Mouse (Mus musculus) right cerebral cortex, adult 18-20 months (tissue): ENCODE measurements around the gene 2300003K06Rik.
"Not testable (repeated sequence)": the region's sequence is repeated elsewhere in the genome, so short reads cannot be mapped to it uniquely, and the experiment has no call there.

Experiments
- DNase-seq: peaks from one replicate; pipeline ENCODE4 v3.0.0; 2022; ENCODE audit warnings: mixed read lengths

2300003K06Rik gene

DNA sequence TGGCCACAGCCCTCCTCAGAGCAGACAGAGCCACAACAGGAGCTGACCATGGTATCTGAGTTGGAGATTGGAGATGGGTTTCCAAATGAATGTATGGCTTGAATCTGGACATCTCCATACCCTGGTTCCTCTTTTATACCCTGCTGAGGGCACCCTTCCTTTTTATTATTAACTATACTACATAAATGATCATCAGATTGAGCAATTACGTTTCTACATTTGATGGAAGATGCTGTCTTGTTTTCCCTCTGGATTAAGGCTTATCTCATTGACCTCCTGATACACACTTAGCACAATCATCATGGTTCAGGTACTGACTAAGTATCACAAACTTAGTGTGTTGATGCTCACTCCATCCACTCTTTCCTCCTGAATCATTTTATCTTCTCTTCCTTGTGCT lies at the start of gene 2300003K06Rik:
Gene 2300003K06Rik, minus strand, starts transcription at position 101 of the 400 bp plus-strand sequence.
- DNase-seq, result no peak

DNA sequence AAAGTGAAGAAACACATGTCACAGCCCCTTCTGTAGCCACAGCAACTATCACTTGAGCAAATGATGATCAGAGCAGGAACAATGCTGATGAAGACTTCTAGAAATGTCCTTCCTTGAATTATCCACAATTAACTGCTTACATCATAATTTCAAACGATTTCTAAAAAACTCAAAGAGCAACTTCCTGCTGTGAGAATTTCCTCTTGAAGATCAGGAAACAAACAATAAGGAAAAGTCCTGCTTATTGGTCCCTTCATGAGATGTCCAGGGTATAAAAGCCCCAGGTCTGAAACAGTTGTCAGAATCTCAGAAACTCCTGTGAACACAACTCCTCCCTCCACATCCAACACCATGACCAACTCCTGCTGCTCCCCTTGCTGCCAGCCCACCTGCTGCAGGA lies 41.0 kb upstream of the 2300003K06Rik start, which contains the start of gene Gm11567:
Gene Gm11567, plus strand, starts transcription at position 301 of the 400 bp plus-strand sequence.
- DNase-seq, result not testable (repeated sequence)

DNA sequence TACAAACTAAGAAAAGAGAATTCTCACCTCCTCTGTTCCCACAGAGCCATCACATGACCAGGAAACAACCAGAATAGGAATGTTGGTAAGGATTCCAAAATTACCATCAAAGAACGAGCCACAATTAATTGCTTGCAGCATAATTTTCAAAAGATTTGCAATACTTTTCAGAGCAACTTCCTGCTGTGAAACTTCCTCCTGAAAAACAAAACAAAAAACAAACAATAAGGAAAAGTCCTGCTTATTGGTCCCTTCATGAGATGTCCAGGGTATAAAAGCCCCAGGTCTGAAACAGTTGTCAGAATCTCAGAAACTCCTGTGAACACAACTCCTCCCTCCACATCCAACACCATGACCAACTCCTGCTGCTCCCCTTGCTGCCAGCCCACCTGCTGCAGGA lies 35.2 kb upstream of the 2300003K06Rik start, which contains the start of gene Krtap9-1:
Gene Krtap9-1, plus strand, starts transcription at position 301 of the 400 bp plus-strand sequence.
- DNase-seq, result not testable (repeated sequence)

DNA sequence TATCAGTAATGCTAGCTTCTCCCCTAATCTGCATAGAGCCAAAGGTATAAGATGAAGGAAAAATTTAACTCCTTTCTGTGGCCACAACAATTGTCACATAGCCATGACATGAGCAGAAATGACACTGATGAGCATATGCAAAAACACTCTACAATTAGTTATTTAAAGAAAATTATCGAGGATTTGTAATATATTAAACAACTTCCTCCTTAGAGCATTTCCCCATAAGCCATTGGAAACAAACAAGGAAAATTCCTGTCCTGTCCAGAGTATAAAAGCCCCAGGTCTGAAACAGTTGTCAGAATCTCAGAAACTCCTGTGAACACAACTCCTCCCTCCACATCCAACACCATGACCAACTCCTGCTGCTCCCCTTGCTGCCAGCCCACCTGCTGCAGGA lies 26.3 kb upstream of the 2300003K06Rik start, which contains the start of gene Gm11559:
Gene Gm11559, plus strand, starts transcription at position 301 of the 400 bp plus-strand sequence.
- not testable (repeated sequence) for DNase-seq

DNA sequence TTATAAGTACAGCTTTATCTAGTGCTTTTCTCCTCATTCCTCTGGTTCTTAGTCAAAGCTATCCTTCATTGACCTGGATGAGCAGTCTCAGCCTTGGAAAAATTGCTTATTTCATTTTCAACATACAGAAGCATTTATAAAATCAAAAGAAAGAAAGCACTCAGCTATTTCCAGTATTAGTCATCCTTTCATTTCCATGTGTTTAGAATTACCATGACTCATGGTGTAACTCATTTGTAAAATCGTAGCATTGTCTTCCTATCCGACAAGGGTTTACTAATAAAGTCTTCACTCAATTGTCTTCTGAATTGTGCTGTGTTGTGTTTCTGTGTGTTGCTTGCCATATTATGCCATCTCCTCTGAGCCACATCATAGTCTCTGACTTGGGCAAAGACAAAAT lies 20.9 kb upstream of the 2300003K06Rik start:
- no peak for DNase-seq

DNA sequence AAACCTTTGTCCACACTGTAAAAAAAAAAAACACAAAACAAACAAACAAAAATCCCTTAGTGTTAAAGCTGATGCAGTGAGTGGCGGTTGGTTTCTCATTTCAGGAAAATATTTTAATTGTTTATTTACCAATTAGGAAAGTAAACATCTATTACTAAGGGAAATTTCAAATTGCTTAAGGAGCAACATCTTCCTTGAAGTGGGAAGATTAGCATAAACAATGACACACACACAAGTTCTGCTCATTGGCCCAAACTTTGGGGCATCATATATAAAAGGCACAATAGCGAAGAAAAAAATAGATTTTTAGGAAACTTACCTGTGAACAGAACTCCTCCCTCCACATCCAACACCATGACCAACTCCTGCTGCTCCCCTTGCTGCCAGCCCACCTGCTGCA lies 19.8 kb upstream of the 2300003K06Rik start, which contains the start of gene Gm11568:
Gene Gm11568, plus strand, starts transcription at position 301 of the 400 bp plus-strand sequence.
- no peak for DNase-seq

DNA sequence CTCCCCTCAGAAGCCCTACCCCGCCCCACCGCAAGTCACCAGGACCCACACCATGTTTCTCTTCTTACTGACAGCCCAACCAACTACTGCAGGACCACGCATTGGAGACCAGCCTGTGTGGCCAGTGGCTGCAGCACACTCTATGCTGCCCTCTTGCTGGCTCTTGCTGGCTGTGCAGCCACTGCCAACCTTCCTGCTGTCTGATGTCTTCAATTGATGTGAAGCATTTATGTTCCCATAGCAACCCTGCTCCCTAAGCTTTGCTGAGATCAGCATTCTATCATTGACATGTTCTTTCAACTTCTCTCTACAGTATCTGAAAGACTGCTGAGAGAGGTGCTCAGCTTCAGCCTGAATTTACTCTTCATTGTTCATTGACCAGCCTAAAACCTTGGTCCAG lies 16.3 kb upstream of the 2300003K06Rik start:
- no peak for DNase-seq

DNA sequence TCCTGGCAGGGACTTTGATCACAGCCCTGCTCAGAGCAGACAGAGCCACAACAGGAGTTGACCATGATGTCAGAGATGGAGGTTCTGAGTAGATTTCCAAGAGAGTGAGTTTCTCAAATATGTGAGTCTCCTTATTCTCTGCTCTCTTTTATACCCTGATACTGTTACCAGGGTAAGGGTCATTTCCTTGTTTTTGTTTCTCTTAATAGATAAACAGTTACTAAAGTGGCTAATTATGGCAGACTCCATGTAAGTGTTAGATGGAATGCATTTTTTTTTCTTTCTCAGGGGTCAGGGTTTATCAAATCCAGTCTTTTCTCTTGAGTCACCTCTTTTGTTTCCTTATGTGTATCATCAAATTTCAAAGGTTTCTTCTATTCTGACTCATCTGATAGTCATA lies 13.6 kb upstream of the 2300003K06Rik start, which contains the start of gene Krtap4-16:
Gene Krtap4-16, minus strand, starts transcription at position 101 of the 400 bp plus-strand sequence.
- DNase-seq, result no peak

DNA sequence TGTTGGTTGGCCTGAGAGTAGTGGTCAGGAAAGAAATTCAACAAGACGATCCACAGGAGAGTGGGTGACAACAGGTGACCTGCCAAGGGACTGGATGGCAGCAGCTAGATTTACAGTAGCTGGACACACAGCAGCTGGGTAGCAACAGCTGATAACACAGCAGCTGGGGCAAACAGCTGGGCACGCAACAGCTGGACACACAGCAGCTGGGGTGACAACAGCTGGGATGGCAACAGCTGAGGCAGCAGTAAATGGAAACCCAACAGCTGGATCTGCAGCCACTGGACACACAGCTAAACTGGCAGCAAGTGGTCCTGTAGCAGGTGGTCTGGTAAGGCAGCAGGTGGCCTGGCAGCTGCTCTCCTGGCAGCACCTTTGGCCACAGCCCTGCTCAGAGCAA lies 8.9 kb upstream of the 2300003K06Rik start:
- no peak for DNase-seq

DNA sequence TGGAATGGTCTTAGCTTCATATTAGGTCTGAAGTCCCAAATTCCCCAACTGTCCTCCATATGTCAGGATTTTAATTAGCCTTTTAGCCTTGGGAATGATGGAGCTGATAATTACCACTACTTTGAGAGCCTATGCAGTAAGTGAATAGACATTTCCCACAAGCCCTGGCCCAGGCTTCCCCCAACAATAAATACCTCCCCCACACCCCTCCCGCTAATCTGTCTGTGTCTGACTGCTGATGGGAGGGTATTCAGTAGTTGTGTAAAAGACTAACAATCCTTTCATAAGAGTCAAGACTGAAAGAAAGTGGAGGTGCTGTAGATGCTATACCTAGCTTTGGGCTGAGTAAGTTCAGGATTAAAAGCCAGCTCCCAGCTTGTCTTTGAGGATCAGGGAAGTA lies 4.3 kb upstream of the 2300003K06Rik start:
- DNase-seq, result no peak

DNA sequence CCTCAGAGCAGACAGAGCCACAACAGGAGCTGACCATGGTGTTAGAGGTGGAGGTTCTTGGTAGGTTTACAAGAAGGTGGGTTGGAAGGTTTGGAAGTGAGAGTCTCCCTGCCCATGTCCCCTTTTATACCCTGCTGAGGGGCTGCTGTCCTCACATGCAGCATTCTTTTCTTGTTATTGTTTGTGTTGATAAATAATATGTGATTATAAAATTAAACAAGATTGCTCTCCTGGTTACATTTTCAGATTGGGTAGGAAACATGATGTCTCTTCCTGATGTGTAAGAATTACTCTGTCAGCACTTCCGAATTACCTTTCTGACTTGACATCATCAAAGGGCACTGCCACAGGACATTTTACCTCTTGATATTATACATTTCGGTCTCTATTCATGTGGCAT lies 22.3 kb downstream of the 2300003K06Rik start, which contains the start of gene Gm11564:
Gene Gm11564, minus strand, starts transcription at position 101 of the 400 bp plus-strand sequence.
- not testable (repeated sequence) for DNase-seq

DNA sequence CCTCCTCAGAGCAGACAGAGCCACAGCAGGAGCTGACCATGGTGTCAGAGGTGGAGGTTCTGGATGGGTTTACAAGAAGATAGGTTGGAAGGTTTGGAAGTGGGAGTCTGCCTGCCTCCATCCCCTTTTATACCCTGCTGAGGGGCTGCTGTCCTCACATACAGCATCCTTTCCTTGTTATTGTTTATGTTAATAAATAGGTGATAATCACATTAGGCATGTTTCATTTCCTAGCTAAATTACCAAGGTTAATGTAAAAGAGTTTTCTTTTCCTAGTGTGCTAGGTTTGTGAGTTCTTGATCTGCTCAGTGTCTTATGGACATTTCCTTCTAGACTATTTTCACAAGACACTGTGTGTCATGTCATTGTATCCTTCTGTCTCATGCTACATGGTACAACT lies 28.1 kb downstream of the 2300003K06Rik start, which contains the start of gene Krtap4-13:
Gene Krtap4-13, minus strand, starts transcription at position 101 of the 400 bp plus-strand sequence.
- not testable (repeated sequence) for DNase-seq

DNA sequence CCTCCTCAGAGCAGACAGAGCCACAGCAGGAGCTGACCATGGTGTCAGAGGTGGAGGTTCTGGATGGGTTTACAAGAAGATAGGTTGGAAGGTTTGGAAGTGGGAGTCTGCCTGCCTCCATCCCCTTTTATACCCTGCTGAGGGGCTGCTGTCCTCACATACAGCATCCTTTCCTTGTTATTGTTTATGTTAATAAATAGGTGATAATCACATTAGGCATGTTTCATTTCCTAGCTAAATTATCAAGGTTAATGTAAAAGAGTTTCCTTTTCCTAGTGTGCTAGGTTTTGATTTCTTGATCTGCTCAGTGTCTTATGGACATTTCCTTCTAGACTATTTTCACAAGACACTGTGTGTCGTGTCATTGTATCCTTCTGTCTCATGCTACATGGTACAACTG lies 33.5 kb downstream of the 2300003K06Rik start, which contains the start of gene Gm11554:
Gene Gm11554, minus strand, starts transcription at position 101 of the 400 bp plus-strand sequence.
- not testable (repeated sequence) for DNase-seq

DNA sequence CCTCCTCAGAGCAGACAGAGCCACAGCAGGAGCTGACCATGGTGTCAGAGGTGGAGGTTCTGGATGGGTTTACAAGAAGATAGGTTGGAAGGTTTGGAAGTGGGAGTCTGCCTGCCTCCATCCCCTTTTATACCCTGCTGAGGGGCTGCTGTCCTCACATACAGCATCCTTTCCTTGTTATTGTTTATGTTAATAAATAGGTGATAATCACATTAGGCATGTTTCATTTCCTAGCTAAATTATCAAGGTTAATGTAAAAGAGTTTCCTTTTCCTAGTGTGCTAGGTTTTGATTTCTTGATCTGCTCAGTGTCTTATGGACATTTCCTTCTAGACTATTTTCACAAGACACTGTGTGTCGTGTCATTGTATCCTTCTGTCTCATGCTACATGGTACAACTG lies 39.0 kb downstream of the 2300003K06Rik start, which contains the start of gene Gm11569:
Gene Gm11569, minus strand, starts transcription at position 101 of the 400 bp plus-strand sequence.
- DNase-seq, result not testable (repeated sequence)

DNA sequence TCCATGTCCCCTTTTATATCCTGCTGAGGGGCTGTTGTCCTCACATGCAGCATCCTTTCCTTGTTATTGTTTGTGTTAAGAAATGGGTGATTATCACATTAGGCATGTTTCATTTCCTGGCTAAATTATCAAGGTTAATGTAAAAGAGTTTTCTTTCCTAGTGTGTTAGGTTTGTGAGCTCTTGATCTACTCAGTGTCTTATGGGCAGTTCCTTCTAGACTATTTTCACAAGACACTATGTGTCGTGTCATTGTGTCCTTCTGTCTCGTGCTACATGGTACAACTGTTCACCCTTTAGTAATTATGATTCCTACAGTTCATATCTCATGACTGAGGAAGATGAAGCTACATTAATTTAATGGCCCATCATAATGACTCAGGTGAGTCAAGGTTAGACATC lies 44.5 kb downstream of the 2300003K06Rik start, which contains the start of gene Gm11596:
Gene Gm11596, minus strand, starts transcription at position 101 of the 400 bp plus-strand sequence.
- no peak for DNase-seq
